Mouse (Mus musculus): Measurements from ENCODE around the gene Idi1.

GRCm38 (mm10) chr13:8858453-8858852, 26.8 kb upstream of the Idi1 start:
- TF ChIP-seq POLR2A (IDR thresholded peaks at IDR 0.05; ENCODE audit: insufficient read depth, low read length) = no peak
- no peak for TF ChIP-seq EP300 (IDR thresholded peaks at IDR 0.05; ENCODE audit: insufficient read depth, low read depth, low read length)
